Mouse (Mus musculus) CD4-positive, CD25-positive, alpha-beta regulatory T cell, adult 2 months (primary cell): ENCODE data around the gene 2700081O15Rik.

Experiments
- DNase-seq: peaks from one replicate; pipeline ENCODE4 v3.0.0-alpha.2; 2012; ENCODE audit warnings: low read depth, low spot score

2700081O15Rik gene

GRCm38 (mm10) chr19:7420841-7421601 is 3.6 kb downstream of the 2700081O15Rik start:
- no peak for DNase-seq

- no peak for DNase-seq
These were observed 4.5 kb downstream of the 2700081O15Rik start for GRCm38 (mm10) chr19:7421602-7422591.

DNA sequence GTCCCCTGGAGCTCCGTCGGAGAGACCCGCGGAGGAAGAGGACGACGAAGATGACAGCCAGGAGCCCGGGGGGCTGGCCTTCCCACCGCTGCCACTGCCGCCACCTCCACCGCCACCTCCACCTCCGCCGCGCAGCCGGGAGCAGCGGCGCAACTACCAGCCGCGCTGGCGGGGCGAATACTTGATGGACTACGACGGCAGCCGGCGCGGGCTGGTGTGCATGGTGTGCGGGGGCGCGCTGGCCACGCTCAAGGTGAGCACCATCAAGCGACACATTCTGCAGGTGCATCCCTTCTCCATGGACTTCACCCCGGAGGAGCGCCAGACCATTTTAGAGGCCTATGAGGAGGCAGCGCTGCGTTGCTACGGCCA is 5.2 kb downstream of the 2700081O15Rik start:
- no peak for DNase-seq

GRCm38 (mm10) chr19:7423028-7423655 is 5.7 kb downstream of the 2700081O15Rik start:
- DNase-seq, result no peak

DNA sequence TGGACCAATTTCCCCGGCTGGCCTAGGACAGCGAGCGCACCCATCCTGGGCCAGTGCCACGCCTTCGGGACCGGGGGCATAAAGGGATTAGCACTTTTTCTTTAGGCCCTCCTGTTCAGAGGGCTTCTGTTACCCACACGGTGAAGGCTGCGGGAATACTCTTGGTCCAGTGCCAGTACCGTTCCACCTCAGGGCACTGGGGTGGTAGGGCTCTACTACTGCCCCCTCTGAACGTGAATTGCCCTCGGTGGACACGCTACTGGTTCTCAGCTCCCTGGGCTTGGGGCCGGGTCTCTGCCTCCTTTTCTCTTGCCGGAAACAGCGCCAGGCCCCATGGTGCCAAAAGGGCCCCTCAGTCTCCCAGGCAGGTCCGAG is 6.2 kb downstream of the 2700081O15Rik start:
- no peak for DNase-seq

DNA sequence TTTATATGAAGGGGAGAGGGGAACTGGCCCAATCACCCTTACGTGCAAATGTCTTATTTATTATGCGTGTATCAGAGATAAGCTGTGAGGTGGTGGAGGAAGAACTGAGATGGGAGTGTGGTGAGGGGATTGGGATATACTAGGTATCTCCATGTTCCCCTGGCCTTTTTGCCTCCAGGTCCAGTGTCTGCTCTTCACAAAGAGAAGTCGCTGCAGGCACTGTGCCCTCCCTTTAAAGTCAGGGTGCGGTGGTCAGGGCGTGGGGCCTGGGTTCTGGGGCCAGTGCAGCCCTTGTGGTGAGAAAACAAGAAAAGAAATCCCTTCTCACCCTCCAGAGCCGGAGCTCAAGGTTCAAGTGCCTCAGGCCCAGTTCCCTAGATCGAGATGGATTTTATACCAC is 6.7 kb downstream of the 2700081O15Rik start:
- no peak for DNase-seq

DNA sequence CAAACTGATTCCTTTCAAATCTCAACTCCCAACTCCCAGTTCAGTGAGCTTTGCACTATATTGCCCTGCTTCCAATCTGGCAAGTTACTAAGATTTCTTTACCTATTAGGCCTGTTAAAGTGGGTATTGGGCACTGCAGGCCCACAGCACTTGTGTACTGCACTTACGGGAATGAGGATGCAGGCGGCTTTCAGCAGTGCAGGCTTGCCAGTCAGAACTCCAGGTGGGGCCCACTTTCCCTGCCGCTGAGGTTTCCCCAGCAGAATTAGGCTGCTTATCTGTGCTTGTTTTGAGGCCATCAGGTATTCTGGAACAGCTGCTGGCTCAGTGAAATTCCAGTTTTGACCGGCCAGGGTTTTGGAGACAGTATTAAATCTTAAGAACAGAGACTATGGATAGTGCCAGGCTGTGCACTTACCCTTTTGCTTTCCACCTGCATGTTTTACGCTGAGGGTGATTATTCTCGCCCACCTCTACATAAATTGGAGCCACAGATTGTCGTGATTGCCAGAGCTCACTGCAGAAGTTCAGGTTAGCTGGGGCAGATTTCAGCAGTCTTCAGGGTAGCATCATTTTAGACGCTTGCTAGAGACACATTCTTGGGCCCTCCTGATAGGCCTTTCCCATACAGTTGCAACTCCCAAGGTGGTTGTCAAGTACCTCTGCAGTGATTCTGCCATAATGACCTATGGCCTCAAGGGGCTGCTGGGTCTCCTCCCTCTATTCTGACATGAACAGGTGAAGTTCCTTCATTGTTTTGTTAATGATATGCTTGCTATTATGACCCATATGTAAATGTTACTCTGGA is 7.4 kb downstream of the 2700081O15Rik start:
- DNase-seq, result no peak

DNA sequence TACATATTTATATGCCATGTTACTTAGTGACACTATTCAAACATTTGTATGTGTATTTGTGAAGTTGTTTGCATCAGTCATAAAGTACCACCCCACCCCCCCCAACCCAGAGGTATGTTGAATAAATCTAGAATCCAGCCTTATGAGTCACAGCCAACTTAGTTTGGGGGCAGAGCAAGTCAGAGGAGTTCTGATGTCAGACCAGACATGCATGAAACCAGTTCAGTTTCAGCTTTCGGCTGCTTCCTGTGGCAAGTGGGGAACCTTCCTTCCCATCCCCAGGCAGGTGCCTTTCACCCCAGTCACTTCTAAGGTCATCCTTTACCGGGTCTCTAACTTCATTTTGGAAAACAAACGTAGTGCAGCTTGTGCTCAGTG is 8.0 kb downstream of the 2700081O15Rik start:
- DNase-seq, result no peak

DNA sequence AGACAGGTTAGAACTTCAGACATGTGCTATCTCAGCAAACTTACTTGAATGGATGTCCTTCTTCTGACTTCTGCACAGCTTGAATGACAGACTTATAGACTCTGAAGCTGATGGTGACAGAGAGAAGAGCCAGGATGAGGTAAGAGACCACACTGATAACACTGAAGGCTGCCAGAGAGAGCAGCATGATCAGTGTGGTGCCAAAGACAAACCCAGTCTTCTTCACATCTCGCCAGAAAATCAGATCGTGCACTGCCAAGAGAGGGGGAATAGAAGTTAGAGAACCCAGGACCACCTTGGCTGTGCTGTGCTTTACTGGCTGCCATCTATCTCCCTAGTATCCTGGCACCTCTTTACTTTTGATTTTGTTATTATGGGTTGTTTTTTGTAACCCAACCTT is 17.5 kb downstream of the 2700081O15Rik start:
- no peak for DNase-seq

DNA sequence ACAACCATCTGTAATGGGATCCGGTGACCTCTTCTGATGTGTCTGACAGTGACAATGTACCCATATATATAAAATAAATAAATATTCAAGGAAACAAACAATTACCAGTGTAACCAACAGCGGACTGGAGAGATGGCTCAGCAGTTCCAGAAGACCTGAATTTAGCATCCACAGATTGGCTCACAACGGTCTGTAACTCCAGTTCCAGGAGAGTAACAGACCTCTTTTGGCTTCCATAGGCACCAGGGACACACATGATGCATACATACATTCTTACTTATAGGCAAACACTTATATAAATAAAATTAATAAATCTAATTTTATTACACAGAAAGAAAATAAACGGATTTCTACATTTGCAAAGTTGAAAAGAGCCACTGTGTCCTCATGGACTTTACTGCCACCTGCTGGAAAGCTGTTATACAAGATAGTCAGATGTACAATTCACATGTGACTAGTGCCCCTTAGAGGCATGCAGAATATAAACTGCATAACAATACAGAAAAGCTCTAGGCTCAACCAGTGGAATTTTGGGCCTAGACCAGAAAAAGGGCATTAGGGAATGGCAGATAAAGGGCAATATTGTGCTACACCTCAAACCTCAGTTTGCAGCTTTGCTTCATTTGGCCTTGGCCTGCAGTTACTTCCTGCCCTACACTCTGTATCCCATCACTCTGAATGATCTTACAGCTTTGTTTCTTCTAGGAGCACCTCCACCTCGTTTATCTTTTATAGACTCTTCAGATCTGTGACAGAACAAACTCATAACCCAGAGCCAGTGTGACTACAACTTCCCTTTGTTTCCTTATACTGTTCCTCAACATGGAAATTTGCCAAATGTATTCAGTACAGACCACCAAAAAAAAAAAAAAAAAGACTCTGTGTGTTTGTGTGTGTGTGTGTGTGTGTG is 18.9 kb downstream of the 2700081O15Rik start:
- DNase-seq, result peak; percentile 80

- DNase-seq, result no peak
These were observed 20.9 kb downstream of the 2700081O15Rik start for GRCm38 (mm10) chr19:7438295-7438694.

- peak; percentile 77 for DNase-seq
These were observed 24.1 kb downstream of the 2700081O15Rik start for GRCm38 (mm10) chr19:7441493-7441892.

- DNase-seq, result no peak
These were observed 27.7 kb downstream of the 2700081O15Rik start for GRCm38 (mm10) chr19:7445105-7445504.

GRCm38 (mm10) chr19:7445596-7445995 is 28.2 kb downstream of the 2700081O15Rik start:
- DNase-seq, result no peak

DNA sequence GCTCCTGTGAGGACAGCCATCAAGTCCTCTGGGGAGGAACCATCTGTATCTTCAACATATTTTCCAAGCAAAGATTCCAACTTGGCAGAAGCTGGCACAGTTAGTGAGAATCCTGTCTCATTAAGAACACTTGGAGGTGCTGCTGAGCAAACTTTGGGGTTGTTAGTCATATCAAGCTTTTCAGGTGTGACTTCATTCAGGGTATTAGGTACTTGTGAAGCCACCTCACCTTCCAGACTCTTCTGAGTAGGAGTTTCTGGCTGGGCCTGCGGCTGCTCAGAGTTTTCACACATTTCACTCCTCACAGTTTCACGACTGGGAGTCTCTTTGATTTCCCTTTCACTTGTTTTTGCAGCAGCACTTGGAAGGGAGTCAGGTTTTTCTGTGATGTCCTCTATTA is 39.4 kb downstream of the 2700081O15Rik start:
- peak; percentile 50 for DNase-seq

GRCm38 (mm10) chr19:7458901-7459300 is 41.5 kb downstream of the 2700081O15Rik start:
- no peak for DNase-seq

GRCm38 (mm10) chr19:7459370-7459769 is 41.9 kb downstream of the 2700081O15Rik start:
- DNase-seq, result no peak

GRCm38 (mm10) chr19:7467915-7468314 is 50.5 kb downstream of the 2700081O15Rik start:
- DNase-seq, result no peak

DNA sequence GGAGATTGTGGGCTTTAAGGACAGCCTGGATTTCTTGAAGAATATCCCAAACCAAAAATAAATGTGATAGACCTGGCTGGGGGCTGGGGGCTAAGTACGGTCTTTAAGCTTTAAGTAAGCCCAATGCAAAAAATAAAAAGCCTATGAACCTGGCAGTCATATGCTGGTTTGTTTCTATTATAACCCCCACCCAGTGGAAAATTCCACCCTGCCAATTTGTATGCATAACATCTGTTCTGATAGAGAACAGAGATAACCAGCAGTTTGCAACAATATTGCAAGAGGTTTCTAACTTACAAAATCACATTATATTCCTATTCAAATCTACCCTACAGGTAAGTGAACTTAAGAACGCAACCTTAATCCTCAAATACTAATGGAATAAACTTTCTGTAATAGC is 53.2 kb downstream of the 2700081O15Rik start:
- DNase-seq, result peak; percentile 27
